Mouse (Mus musculus): ENCODE results near the gene Cd48. TPM values are rescaled to one million over a fixed set of nuclear protein-coding genes. Genes with fewer than 3 reads are reported as not detected.
A peak's percentile ranks its signal among the peaks of the same experiment; 100 is the strongest.
"Not testable (repeated sequence)": the region's sequence is repeated elsewhere in the genome, so short reads cannot be mapped to it uniquely, and the experiment has no call there.

The Cd48 gene
- total and polyA plus RNA-seq, 2 experiments from 2014 or later, result 2.6 TPM; not detected in 1

GRCm38 (mm10) chr1:171693918-171694317 lies 12.1 kb downstream of the Cd48 start:
- TF ChIP-seq EP300 (IDR thresholded peaks at IDR 0.05; ENCODE audit: low read depth) (no peak), CTCF (IDR thresholded peaks at IDR 0.05; ENCODE audit: low read depth) (no peak)
- H3K36me3 ChIP-seq (replicated peaks; ENCODE audit: control insufficient read depth, insufficient read depth, low read length), result no peaks in the 10 kb centered on the region

GRCm38 (mm10) chr1:171698983-171699382 lies 17.2 kb downstream of the Cd48 start:
- Histone ChIP-seq H3K9me3 (replicated peaks; ENCODE audit: control insufficient read depth, low read length) (no peaks in the 10 kb centered on the region), H3K27me3 (ENCODE audit: control insufficient read depth, insufficient read depth, low read length) (no peaks in the 10 kb centered on the region), H3K27ac (ENCODE audit: low read depth) (no peak overlapping the region), H3K4me2 (ENCODE audit: low read depth, low read length) (no peak overlapping the region), H3K9ac (replicated peaks; ENCODE audit: low read depth, low read length) (no peak overlapping the region), H3K36me3 (replicated peaks; ENCODE audit: control insufficient read depth, insufficient read depth, low read length) (no peaks in the 10 kb centered on the region), H3K4me3 (ENCODE audit: low read depth, low read length) (no peak overlapping the region), H3K4me1 (ENCODE audit: control insufficient read depth, insufficient read depth) (no peaks in the 10 kb centered on the region)
- peak; percentile 42 for TF ChIP-seq CTCF (IDR thresholded peaks at IDR 0.05; ENCODE audit: low read depth)
- no peak for TF ChIP-seq EP300 (IDR thresholded peaks at IDR 0.05; ENCODE audit: low read depth)
- 10% methylated on average over 6 of the region's 6 CpGs for WGBS
- ATAC-seq (ENCODE audit: insufficient read depth, low read depth) (no peak), DNase-seq (ENCODE audit: low spot score) (peak; percentile 19)

More at GRCm38 (mm10) chr1:171693918-171694317, 12.1 kb downstream of the Cd48 start:
- Histone ChIP-seq H3K9me3 (replicated peaks; ENCODE audit: control insufficient read depth, low read length) (no peaks in the 10 kb centered on the region), H3K4me1 (ENCODE audit: control insufficient read depth, insufficient read depth) (no peaks in the 10 kb centered on the region), H3K9ac (replicated peaks; ENCODE audit: low read depth, low read length) (no peak overlapping the region), H3K27me3 (ENCODE audit: control insufficient read depth, insufficient read depth, low read length) (no peaks in the 10 kb centered on the region), H3K4me3 (ENCODE audit: low read depth, low read length) (no peak overlapping the region), H3K4me2 (ENCODE audit: low read depth, low read length) (no peak overlapping the region), H3K27ac (ENCODE audit: low read depth) (no peak overlapping the region)
- 68% methylated on average over 1 of the region's 1 CpGs for WGBS
- DNase-seq (ENCODE audit: low spot score), result no peak
- no peak for ATAC-seq (ENCODE audit: insufficient read depth, low read depth)

GRCm38 (mm10) chr1:171713736-171714135 lies 31.9 kb downstream of the Cd48 start:
- not testable (repeated sequence) for H3K27me3 ChIP-seq (ENCODE audit: control insufficient read depth, insufficient read depth, low read length); H3K36me3 ChIP-seq (replicated peaks; ENCODE audit: control insufficient read depth, insufficient read depth, low read length); H3K4me3 ChIP-seq (ENCODE audit: low read depth, low read length); DNase-seq (ENCODE audit: low spot score); H3K9ac ChIP-seq (replicated peaks; ENCODE audit: low read depth, low read length); H3K9me3 ChIP-seq (replicated peaks; ENCODE audit: control insufficient read depth, low read length); H3K4me1 ChIP-seq (ENCODE audit: control insufficient read depth, insufficient read depth); ATAC-seq (ENCODE audit: insufficient read depth, low read depth); H3K27ac ChIP-seq (ENCODE audit: low read depth); H3K4me2 ChIP-seq (ENCODE audit: low read depth, low read length)
- 92% methylated on average over 1 of the region's 1 CpGs for WGBS

GRCm38 (mm10) chr1:171715434-171715833 lies 33.6 kb downstream of the Cd48 start:
- TF ChIP-seq CTCF (IDR thresholded peaks at IDR 0.05; ENCODE audit: low read depth) (no peak), EP300 (IDR thresholded peaks at IDR 0.05; ENCODE audit: low read depth) (no peak)
- ATAC-seq (ENCODE audit: insufficient read depth, low read depth) (no peak), DNase-seq (ENCODE audit: low spot score) (no peak)
- whole genome bisulfite sequencing, result 87% methylated on average over 2 of the region's 2 CpGs
- no peaks in the 10 kb centered on the region for H3K27me3 ChIP-seq (ENCODE audit: control insufficient read depth, insufficient read depth, low read length)
- no peak overlapping the region for H3K27ac ChIP-seq (ENCODE audit: low read depth)
- no peaks in the 10 kb centered on the region for H3K4me1 ChIP-seq (ENCODE audit: control insufficient read depth, insufficient read depth)
- no peak overlapping the region for H3K9ac ChIP-seq (replicated peaks; ENCODE audit: low read depth, low read length)
- no peaks in the 10 kb centered on the region for H3K9me3 ChIP-seq (replicated peaks; ENCODE audit: control insufficient read depth, low read length)
- H3K36me3 ChIP-seq (replicated peaks; ENCODE audit: control insufficient read depth, insufficient read depth, low read length), result no peaks in the 10 kb centered on the region
- H3K4me3 ChIP-seq (ENCODE audit: low read depth, low read length), result no peak overlapping the region
- no peak overlapping the region for H3K4me2 ChIP-seq (ENCODE audit: low read depth, low read length)

GRCm38 (mm10) chr1:171716232-171716631 lies 34.4 kb downstream of the Cd48 start:
- 89% methylated on average over 1 of the region's 1 CpGs for WGBS
- H3K4me2 ChIP-seq (ENCODE audit: low read depth, low read length), result no peak overlapping the region
- H3K4me3 ChIP-seq (ENCODE audit: low read depth, low read length), result no peak overlapping the region
- H3K9ac ChIP-seq (replicated peaks; ENCODE audit: low read depth, low read length), result no peak overlapping the region
- no peaks in the 10 kb centered on the region for H3K36me3 ChIP-seq (replicated peaks; ENCODE audit: control insufficient read depth, insufficient read depth, low read length)
- no peak for TF ChIP-seq EP300 (IDR thresholded peaks at IDR 0.05; ENCODE audit: low read depth)
- no peak for TF ChIP-seq CTCF (IDR thresholded peaks at IDR 0.05; ENCODE audit: low read depth)
- H3K27ac ChIP-seq (ENCODE audit: low read depth), result no peak overlapping the region
- ATAC-seq (ENCODE audit: insufficient read depth, low read depth) (no peak), DNase-seq (ENCODE audit: low spot score) (no peak)
- H3K27me3 ChIP-seq (ENCODE audit: control insufficient read depth, insufficient read depth, low read length), result no peaks in the 10 kb centered on the region
- no peaks in the 10 kb centered on the region for H3K4me1 ChIP-seq (ENCODE audit: control insufficient read depth, insufficient read depth)
- no peaks in the 10 kb centered on the region for H3K9me3 ChIP-seq (replicated peaks; ENCODE audit: control insufficient read depth, low read length)

GRCm38 (mm10) chr1:171731195-171731594 lies 49.4 kb downstream of the Cd48 start:
- TF ChIP-seq EP300 (IDR thresholded peaks at IDR 0.05; ENCODE audit: low read depth) (no peak), CTCF (IDR thresholded peaks at IDR 0.05; ENCODE audit: low read depth) (no peak)

More at GRCm38 (mm10) chr1:171731195-171731594, 49.4 kb downstream of the Cd48 start:
- Histone ChIP-seq H3K4me3 (ENCODE audit: low read depth, low read length) (no peak overlapping the region), H3K4me2 (ENCODE audit: low read depth, low read length) (no peak overlapping the region), H3K27ac (ENCODE audit: low read depth) (no peak overlapping the region), H3K4me1 (ENCODE audit: control insufficient read depth, insufficient read depth) (no peaks in the 10 kb centered on the region), H3K9me3 (replicated peaks; ENCODE audit: control insufficient read depth, low read length) (no peaks in the 10 kb centered on the region), H3K9ac (replicated peaks; ENCODE audit: low read depth, low read length) (no peak overlapping the region), H3K36me3 (replicated peaks; ENCODE audit: control insufficient read depth, insufficient read depth, low read length) (no peaks in the 10 kb centered on the region), H3K27me3 (ENCODE audit: control insufficient read depth, insufficient read depth, low read length) (no peaks in the 10 kb centered on the region)
- DNase-seq (ENCODE audit: low spot score) (no peak), ATAC-seq (ENCODE audit: insufficient read depth, low read depth) (no peak)
